Mouse (Mus musculus) right cerebral cortex, adult 2 months (tissue): ENCODE data around the gene Slc22a6.
A peak's percentile ranks its signal among the peaks of the same experiment; 100 is the strongest.

Experiments used
- DNase-seq, 2 experiments: peaks; one replicate each; pipeline ENCODE4 v3.0.0; 2021 to 2022; ENCODE audit warnings: low spot score in 2 of 2

Slc22a6 gene

DNA sequence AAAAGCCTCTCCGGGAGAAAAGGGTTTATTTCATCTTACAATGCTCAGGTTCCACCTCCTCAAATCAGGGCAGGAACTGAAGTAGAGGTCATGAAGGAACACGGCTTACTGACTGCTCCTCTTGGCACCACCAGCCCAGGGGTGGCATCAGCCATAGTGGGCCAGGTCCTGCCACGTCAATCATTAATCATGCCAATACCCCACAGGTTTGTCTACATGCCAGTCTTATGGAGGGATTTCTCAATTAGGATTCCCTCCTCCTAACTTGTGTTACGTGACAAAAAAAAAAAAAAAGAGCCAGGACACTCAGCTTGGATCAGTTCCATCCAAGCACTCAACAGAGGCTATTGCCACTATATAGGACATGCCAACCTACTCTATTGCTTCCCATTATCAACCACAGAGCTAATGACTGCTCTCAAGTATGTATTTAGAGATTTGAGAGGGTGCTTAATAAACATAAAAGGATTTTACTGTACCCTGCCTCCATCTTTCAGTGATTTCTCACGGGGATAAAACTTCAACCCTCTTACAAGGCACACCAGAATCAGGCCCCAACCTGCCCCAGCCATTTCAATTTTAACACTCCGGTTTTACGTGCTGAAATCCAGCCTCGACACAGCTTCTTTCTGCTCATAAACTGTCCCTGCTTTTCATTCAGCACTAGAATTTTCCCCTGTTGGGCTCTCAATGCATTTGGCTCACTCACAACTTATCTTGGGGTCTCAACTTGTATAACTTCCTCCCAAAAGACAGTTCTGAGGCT lies 6.3 kb upstream of the Slc22a6 start:
- no peak for DNase-seq

DNA sequence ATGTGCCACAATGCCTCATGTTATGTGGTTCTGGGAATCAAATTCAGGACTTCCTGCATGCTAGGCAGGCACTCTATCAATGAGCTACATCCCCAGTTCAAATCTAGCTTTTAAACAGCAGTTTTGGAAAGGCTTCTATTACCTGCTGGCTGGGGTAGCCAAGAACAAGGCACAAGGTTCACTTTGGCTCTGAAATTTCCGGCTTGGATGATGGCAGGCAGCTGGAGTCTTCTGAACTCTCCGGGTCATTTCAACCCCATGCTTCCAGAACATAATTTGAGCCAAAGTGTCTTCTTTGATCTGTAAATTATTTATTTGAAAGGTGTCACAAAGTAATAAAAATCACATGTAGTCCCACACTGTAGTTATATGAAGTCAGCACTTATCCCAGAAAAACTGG lies 4.7 kb upstream of the Slc22a6 start:
- no peak for DNase-seq

DNA sequence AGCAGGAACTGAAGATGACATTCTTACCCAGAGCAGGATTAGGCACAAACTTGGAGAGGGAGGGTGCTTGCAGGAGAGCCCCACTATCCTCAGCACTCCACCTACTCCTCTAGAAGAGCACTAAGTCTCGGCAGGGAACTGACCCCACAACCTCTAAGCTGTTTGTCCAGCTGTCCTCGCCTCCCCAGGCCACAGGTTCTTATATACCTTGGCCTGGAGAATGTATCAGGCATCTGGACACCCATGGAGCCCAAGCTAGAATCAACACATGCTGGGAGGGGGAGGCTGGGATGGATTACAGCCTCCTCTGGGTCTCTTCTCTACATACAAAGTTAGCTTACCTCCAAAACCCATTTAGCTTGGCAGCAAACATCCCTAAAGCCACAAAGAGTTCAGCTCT lies 3.5 kb upstream of the Slc22a6 start:
- DNase-seq: no peak

DNA sequence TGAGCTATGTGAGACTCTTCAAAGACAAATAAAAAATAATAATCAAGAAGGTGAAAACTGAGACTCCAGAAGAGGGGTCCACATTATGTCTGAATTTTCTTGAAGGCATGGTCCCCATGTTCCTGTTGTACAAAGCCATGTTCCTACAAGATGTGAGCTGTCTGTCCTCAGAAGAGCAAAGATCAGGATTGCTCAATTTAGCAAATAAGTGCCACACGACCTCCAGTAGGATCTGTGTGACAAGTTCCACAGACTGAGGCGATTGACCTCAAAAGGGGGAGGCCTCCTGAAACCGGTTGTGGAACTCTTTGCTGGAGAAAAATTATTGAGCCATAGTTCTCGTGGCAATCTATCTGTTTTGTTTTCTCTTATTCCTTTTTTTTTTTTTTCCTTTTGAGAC lies 1.5 kb upstream of the Slc22a6 start:
- no peak for DNase-seq

DNA sequence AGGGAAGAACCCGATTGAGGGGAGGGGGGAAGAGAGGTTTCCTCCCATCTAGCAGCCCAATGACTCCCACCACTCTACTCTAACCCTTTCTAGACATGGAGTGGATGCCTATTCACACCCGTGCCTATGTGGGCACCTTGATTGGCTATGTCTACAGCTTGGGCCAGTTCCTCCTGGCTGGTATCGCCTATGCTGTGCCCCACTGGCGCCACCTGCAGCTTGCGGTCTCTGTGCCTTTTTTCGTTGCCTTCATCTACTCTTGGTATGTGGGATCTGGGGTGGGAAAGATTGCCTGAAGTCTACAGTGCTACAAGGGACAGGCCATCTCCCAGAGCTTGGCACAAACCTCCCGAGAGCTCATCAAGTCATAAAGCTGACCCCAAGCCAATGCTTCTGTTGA lies 3.3 kb downstream of the Slc22a6 start:
- DNase-seq: no peak

DNA sequence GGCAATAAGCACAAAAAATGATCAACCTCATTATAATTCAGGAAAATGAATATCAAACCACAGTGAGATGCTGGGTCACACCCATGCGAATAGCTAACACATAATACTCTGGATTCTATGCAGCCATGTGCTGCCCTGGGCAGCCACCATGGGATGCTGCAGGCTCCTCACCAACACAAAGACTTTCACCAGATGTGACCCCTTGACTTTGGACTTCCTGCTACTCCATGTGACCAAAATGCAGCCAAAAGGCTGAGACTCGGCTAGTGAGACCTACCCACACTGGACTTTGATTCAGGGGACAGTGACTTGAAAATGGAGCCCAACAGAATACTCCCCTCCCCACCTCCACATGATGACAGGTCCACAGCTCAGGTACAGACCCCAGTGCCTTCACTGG lies 12.4 kb downstream of the Slc22a6 start:
- DNase-seq: no peak

DNA sequence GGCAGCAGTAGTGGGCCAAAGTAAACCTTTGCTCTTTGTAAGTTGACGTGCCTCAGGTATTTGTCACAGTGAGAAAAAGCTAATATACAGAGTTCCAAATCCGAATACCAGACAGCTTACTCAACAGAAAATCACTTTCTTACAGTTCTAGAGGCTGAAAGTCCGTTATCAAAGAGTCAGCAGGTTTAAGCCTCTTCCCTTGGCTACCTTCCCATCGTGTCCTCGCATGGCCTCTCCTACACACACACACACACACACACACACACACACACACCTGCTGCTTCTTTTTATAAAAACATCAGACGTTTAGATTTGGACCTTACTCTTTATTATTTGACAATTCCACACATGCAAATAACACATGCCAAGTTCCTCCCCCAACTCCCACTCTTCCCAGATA lies 13.0 kb downstream of the Slc22a6 start:
- no peak for DNase-seq

DNA sequence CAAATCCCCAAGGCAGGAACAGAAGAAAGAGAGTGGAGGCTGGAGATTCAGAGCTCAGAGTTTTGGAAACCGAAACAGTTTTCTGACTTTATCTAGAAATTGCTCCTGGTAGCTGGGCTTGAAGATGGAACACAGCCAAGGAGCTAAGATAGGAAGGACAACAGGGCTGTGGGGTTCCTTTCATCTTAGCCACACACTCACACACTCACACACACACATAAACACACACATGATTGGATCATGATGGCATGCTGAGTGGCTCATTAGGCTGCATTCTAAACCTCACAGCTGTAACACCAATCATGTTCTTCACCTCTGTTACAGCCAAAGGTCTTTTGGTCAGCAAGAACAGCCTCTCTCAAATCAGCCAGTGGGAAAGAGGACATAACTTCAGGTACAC lies 14.2 kb downstream of the Slc22a6 start:
- DNase-seq: no peak

DNA sequence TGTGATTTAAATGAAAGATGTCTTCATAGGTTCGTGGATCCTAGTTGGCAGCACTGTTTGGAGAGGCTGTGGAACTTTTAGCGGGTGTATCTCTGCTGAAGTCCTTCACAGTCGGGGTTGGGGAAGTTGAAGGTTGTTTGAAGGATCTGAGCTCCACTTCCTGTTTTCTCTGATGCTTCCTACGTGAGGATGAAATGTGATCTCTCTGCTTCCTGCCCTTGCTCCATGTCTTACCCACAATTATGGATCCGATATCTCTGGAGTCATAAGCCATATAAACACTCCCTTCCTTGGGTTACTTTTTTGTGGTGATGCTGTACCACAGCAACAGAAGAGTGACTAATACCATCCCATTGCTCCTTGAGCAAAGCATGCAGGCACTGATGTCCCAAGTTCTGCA lies 24.2 kb downstream of the Slc22a6 start:
- DNase-seq: no peak

DNA sequence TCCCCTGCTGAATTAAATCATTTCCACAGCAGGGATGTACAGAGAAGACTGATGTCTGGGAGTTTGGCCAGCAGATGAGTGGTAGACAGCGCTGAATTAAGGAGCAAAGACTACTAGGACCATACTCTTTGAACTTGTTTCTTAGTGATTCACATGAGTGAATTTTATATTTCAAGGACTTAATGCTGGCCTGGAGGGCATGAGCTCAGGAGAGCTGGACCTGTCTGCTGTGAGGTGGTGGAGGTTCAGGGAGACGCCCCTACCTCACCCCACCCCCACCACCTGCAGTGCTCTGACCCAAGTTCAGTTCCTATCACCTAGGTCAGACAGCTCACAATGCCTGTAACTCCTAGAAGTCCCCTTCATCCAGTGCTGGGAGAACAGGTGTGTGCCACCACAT lies 28.6 kb downstream of the Slc22a6 start:
- DNase-seq: no peak

DNA sequence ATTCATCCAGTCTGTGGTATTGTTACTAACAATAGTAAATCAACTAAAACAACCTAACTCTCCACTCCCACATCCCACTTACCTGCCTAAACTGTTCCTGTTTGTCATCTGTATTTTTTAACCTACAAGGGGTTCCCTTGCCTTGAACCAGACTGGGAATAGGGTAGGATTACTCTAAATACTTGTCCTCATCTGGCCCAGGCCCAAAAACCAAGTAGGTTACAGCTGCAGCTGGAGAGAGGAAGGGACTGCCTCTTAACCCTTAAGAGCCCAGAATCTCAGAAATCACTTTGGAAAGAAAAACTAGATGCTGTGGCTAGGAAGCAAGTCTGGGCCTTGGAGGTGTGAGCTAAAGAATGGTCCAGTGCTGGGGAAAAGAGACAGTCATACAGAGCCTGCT lies 38.0 kb downstream of the Slc22a6 start:
- DNase-seq: no peak

DNA sequence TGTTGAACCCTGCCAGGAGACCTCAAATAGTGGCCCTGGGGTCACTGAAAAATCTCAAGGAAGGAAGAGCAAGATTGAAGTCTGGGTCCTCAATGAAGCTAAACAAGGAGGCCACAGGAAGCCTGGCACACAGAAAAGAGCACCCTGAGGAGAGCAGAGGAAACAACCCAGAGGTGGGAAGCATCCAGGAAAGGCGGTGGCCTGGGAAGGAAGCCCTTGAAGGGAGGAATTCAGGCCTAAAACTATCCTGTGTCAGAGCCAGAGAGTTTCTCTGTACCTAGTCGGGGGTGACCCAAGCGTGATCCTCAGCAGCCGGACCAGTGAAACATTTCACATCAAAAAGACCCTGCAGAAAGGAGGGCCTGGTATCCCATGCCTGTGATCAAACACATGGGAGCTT lies 38.5 kb downstream of the Slc22a6 start:
- no peak for DNase-seq

DNA sequence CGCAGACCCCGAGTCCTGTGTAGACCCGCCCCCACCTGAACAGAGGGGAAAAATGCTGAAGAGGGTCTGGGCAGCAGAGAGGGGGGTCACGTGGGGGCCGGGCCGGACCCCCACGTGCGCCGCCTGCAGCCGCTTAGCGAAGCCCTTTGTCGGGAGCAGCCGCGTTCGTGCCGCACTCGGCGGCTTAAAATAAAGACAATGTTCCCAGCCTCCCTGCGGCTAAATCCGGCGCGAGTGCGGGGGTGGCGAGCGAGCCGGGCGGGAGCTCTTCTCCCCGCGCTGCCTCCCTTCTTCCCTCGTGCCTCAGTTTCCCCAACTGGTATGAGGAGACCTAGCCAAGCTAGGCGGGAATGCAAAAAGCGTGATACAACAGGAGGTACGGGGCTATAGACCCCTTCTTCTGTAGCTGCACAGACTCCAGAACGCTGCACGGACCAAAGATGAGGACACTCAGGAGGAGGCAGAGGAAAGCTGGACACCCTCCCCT lies 44.0 kb downstream of the Slc22a6 start:
- peak; percentile 89 for DNase-seq

DNA sequence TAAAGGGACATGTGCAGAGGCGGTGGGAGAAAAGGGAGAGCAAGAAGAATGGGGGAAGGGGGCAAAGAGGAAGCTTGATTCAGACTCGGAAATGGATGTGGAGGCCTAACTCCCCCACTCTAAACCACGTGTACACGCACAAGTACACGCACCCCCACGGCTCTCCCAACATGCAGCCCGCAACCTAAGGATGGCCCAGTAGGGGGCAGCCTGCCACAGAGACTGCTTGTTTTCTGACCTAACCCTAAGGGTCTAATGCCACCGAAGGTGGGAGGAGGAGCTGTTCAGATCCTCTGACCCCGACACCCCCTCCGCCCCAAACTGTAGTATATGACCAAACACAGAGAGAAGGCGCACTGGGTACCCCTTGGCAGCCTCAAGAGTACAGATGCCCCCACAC lies 44.5 kb downstream of the Slc22a6 start:
- DNase-seq: peak; percentile 88 to 91

DNA sequence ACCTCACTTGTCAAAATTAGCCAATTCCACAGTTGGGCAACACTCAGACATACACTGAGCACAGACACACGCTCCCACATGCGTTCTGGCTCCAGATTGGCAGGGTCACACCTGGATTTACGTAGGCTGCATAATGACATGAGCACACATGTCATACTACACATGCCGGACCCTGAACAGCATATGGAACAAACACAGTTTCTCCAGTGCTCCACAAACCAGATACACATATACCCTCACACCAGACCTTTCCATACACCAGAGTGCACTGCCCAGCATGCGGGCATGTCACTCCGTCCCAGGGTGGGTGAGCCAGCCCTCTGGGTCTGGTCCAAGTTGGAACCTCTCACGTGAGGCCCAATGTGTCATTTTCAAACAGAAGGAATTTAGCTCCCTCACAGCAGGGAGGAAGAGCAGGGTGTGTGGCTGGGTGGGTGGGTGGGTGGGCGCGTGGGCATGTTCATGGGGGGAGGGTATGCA lies 45.6 kb downstream of the Slc22a6 start, which contains the start of gene Chrm1:
TSS of gene Chrm1 (plus strand) at position 430 of the 480 bp plus-strand sequence.
- DNase-seq: peak; percentile 46 to 65

DNA sequence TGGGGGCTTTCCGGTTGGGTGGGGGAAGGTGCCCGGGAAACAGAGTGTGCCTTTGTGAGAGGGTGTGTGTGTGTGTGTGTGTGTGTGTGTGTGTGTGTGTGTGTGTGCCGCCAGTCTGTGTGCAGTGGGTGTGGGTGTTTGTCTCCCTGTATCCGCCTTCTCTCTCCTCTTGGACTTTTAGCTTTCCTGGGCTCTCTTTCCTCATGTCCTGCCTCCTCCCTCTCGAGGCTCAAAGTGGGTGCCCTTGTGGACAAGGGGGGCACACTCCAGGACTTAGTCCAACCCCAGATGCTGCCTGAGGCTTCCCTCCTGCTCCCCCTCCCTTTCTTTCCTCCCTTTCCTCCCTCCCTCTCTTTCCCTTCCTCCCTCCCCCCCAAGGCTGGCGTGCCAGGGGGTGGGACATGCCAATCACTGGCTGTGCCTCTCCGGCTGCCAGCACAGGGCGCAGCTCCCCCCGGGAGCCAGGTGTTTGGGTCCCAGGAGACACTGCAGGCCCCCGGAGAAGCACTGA lies 46.1 kb downstream of the Slc22a6 start:
- DNase-seq: peak; percentile 72 to 77

DNA sequence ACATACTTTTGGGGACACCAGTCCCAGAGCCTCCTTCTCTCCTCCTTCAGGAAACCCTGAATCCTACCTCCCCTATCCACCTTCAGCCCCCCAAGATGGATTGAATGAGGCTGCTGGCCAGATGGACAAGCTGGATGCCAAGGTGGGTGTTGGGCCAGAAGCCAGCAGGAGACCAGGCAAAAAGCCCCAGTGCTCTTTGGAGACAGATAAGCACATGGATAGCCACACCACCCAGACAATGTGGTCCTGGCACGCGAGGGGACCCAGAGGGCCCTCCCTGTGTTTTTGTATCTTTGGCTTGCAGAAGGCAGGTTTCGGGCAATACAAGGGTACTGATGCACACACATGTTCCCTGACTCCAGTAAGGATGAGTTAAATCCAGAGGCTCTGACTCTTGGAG lies 47.0 kb downstream of the Slc22a6 start:
- peak; percentile 47 to 48 for DNase-seq

DNA sequence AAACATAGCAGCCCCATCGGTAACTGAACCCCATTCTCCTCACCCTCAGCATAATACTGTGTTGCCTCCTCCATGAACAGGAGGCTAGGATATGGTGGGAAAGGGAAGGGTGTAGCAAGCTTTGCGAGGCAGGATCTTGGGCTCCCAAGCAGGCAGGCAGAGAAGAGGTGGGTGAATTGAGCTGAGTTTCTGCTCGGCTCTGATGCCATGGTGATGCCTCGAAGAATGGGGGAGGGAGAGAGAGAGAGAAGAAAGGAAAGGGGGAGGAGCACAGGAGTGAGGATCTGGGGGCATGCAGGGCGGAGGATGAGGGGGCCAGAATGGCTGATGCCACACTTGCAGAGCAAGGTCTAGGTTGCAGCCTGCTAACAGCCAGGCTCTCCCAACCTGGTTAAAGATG lies 47.9 kb downstream of the Slc22a6 start:
- peak; percentile 65 to 72 for DNase-seq

DNA sequence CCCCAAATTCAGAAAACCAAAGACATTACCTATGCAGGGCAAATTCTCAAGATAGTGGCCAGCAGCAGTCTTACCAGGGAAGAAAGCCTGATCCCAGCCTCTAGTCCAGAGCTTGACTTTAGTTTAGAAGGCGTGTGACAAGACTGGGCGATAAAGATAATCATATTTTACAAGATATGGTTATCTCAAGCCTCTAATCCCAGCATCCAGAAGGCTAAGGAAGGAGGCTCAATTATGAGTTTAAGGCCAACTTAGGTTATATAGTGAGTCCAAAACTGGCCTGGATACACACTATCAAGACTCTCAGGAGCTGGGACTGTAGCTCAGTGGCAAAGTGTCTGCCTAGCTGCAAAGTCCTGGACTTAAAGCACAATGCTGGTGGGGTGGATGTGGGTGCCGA lies 55.0 kb downstream of the Slc22a6 start:
- DNase-seq: no peak

DNA sequence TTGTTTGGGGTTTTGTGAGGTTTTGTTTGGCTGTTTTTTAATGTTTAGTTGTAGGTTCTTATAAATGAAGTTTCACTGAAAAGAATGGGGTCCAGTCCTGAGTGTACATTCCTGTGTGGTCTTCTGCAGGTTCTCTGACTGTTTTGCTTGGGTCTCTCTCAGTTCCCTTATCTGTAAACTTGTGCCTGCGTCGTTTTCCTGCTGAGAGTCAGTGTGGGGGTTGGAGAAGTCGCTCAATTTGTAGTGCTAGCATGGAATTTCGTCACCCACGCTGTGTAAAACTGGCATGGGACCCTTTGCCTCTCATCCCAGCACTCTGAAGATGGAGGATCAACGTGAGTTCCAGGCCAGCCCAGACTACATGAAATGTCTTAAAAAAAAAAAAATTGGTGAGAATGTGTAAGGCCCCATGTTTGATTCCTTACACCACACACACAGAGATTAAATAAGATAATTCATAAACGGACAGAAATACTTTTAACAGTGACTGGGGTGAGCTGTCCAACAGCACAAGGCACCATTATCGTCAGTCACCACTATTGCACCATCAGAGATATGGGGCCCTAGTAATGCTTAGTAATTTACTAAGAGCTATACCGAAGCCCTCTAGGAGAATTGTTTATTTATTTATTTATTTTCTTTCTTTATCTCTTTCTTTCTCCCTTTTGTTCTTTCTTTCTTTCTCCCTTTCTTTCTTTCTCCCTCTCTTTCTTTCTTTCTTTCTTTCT lies 55.7 kb downstream of the Slc22a6 start:
- DNase-seq: no peak
